Mouse (Mus musculus): Measurements from ENCODE around the gene Casp12. TPM values are rescaled to one million over a fixed set of nuclear protein-coding genes. Genes with fewer than 3 reads are reported as not detected.
A peak's percentile ranks its signal among the peaks of the same experiment; 100 is the strongest.
"Not testable (repeated sequence)": the region's sequence is repeated elsewhere in the genome, so short reads cannot be mapped to it uniquely, and the experiment has no call there.

Gene Casp12
- total RNA-seq (2015; ENCODE audit: low replicate concordance) (not detected in 2 replicates), total RNA-seq (2017; ENCODE audit: low replicate concordance) (2.5 TPM in 1 of 2 replicates, not detected in the other)

DNA sequence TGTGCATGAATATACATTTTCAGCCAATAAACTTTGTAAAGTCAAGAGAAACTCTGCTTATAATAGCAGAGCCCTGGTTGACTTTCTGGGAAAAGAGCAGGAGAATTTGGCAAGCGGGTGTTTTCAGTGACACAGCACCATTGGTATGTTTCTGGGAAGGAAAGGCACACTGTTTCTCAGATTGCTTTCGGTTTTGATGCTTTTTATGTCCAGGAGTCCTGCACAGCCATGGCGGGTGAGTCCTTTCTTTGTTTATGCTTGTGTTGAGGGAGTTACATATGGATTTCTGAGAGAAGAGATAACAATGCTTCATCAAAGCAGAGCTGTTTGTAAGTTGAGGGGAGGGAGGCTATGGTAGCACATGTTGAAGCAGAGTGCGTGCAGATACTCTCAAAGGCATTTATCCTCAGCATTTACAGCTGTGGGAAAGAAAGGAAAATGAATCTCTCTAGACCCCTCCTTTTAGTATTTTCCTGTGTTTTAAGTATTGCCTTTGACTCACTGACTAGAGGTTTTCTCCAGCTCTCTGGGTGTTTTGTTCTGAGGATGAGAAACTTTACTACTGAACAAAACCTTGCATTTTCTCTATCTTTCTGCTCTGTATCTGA, at the start of gene Casp12:
Gene Casp12 (plus strand): TSS at position 140 of the 608 bp plus-strand sequence.
- ATAC-seq (replicated peaks; ENCODE audit: low FRiP score, poor library complexity, severe bottlenecking), result no peak

- no peak for ATAC-seq (replicated peaks; ENCODE audit: low FRiP score, poor library complexity, severe bottlenecking)
Measured at GRCm38 (mm10) chr9:5296354-5297237, 48.6 kb upstream of the Casp12 start.

DNA sequence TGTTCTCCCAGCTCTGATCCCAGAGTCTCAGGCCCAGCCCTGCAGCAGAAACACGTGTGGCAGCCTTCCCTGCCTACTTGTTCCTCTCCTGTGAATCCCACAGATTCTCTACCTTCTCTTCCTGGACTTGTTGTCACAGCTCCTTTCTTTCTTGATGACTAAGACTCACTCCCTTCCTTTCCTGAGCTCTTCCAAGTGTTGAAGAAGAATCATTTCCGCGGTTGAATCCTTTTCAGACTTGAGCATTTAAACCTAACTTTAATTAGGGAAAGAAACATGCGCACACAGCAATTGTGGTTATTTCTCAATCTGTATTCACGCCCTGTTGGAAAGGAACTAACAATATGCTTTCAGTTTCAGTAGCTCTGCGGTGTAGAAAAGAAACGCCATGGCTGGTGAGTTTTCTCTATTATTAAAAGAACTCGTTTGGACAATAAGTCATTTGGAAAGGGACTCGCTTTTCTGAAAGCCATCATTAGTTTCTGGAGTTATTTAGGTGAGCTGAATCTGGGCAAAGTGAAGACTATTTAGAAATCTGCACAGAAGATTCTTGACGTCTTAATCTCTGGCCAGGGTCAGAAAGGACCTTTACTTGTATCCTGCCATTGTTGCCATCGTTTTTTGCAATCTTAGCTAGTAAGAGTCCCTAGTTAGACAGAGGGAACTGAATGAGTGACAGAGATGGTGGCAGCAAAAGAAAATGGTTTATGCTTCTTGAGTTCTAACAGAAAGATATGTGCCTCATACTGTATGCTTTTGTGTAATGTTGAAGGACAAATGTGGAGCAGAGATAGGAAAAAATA, 46.7 kb upstream of the Casp12 start, which contains the start of gene Casp1:
Gene Casp1 (plus strand): TSS at position 189 of the 803 bp plus-strand sequence.
- ATAC-seq (replicated peaks; ENCODE audit: low FRiP score, poor library complexity, severe bottlenecking), result no peak

GRCm38 (mm10) chr9:5299132-5299381, 46.2 kb upstream of the Casp12 start:
- no peak for ATAC-seq (replicated peaks; ENCODE audit: low FRiP score, poor library complexity, severe bottlenecking)

DNA sequence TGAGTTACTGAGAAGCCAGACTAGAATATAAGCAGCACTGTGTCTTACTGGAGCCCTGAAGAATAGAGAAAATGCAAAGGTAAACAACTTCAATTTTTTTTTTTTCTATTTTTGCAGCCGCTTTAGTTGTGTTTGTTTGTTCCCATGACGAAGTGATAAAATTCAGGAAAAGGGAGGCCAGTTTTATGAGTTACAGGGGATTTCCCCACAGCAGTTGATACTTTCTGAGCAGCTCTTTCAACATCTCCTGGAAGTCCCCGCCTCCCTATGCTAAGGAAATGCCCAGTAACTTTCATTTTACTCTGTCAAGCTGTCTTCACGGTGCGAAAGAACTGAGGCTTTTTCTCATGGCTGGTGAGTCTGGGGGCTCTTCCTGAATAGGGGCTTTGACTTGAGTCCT, 36.7 kb upstream of the Casp12 start, which contains the start of gene Casp4:
Gene Casp4 (plus strand): TSS at position 268 of the 400 bp plus-strand sequence.
- ATAC-seq (replicated peaks; ENCODE audit: low FRiP score, poor library complexity, severe bottlenecking), result no peak

- no peak for ATAC-seq (replicated peaks; ENCODE audit: low FRiP score, poor library complexity, severe bottlenecking)
Measured at GRCm38 (mm10) chr9:5310112-5310511, 35.1 kb upstream of the Casp12 start.

GRCm38 (mm10) chr9:5311435-5311834, 33.8 kb upstream of the Casp12 start:
- no peak for ATAC-seq (replicated peaks; ENCODE audit: low FRiP score, poor library complexity, severe bottlenecking)

DNA sequence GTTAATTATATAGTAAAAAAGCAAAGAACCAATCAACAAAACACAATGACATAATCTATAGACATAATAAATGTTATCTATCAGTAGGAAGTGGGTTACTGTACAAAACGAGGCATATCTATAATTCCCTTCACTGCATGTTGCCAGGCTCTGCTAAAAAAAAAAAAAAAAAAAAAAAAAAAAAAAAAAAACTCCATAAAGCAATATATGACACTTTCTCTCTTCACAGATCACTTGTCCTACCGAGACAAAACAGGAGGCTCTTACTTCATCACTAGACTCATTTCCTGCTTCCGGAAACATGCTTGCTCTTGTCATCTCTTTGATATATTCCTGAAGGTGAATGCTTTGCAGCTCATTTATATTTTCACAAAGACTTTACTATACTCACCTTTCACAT, 17.0 kb upstream of the Casp12 start:
- ATAC-seq (replicated peaks; ENCODE audit: low FRiP score, poor library complexity, severe bottlenecking), result no peak

DNA sequence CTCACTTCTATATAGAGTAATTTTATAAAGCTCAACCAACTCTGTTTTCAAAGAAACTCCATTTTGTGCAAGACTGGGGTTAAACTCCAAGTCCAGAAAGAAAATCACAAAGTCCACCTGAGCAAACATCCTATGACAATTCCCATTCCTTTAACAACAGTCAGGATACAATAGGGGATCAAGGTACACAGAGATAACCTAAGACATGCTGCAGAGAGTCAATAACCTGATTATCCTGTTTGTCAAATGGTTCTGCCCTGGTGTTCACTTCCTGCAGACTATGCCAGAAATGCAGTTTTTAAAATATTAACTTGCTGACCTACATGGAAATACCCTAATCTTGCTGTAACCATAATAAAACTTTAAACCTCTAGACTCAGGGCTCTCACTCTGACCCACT, 12.8 kb upstream of the Casp12 start:
- ATAC-seq (replicated peaks; ENCODE audit: low FRiP score, poor library complexity, severe bottlenecking), result no peak

GRCm38 (mm10) chr9:5333422-5333821, 11.8 kb upstream of the Casp12 start:
- ATAC-seq (replicated peaks; ENCODE audit: low FRiP score, poor library complexity, severe bottlenecking), result no peak

DNA sequence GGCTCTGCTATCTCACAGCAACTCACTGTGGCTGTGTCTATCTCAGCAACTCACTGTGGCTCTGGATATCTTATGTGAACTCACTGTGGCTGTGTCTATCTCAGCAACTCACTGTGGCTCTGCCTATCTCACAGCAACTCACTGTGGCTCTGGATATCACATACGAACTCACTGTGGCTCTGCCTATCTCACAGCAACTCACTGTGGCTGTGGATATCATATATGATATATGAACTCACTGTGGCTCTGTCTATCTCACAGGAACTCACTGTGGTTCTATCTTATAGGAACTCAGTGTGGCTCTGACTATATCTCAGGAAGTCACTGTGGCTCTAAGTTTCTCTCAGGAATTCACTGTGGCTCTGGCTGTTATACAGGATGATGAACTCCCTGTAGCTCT, 2.1 kb upstream of the Casp12 start:
- ATAC-seq (replicated peaks; ENCODE audit: low FRiP score, poor library complexity, severe bottlenecking), result 0 out of 2 replicates have a peak, but pooled peaks have one; percentile 25

- ATAC-seq (replicated peaks; ENCODE audit: low FRiP score, poor library complexity, severe bottlenecking), result no peak
Measured at GRCm38 (mm10) chr9:5344090-5344489, 1.1 kb upstream of the Casp12 start.

- no peak for ATAC-seq (replicated peaks; ENCODE audit: low FRiP score, poor library complexity, severe bottlenecking)
Measured at GRCm38 (mm10) chr9:5347381-5347780, 2.2 kb downstream of the Casp12 start.

DNA sequence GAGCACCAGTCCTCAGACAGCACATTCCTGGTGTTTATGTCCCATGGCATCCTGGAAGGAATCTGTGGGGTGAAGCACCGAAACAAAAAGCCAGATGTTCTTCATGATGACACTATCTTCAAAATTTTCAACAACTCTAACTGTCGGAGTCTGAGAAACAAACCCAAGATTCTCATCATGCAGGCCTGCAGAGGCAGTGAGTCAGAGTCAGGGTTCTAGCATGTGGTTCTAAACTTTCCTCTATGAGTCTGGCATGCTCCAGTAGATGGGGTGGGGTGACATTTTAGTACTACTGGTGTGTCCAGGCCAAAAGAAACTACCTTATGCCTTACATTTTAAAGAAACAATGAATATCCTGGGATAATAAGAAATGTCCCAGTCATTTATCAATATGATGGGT, 8.4 kb downstream of the Casp12 start:
- no peak for ATAC-seq (replicated peaks; ENCODE audit: low FRiP score, poor library complexity, severe bottlenecking)

DNA sequence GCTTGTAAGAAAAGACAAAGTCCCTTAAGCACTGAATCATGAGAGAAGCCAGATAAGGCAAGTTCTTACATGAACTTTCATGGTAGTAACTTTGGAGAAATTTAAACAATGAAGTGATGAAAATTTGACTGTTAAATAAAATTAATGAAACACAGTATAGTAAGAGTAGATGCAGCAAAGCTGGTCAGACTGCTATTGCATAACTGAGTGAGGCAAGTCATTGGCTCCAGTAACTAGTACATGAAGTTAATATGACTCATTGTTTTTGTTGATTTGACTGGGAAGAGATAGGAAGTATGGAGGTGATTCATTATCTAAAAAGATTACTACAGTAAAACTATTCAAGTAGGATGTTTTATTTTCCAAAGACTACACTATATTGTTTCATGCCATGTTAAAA, 11.6 kb downstream of the Casp12 start:
- no peak for ATAC-seq (replicated peaks; ENCODE audit: low FRiP score, poor library complexity, severe bottlenecking)

- no peak for ATAC-seq (replicated peaks; ENCODE audit: low FRiP score, poor library complexity, severe bottlenecking)
Measured at GRCm38 (mm10) chr9:5393561-5393960, 48.3 kb downstream of the Casp12 start.

- ATAC-seq (replicated peaks; ENCODE audit: low FRiP score, poor library complexity, severe bottlenecking), result not testable (repeated sequence)
Measured at GRCm38 (mm10) chr9:5395861-5396260, 50.6 kb downstream of the Casp12 start.

DNA sequence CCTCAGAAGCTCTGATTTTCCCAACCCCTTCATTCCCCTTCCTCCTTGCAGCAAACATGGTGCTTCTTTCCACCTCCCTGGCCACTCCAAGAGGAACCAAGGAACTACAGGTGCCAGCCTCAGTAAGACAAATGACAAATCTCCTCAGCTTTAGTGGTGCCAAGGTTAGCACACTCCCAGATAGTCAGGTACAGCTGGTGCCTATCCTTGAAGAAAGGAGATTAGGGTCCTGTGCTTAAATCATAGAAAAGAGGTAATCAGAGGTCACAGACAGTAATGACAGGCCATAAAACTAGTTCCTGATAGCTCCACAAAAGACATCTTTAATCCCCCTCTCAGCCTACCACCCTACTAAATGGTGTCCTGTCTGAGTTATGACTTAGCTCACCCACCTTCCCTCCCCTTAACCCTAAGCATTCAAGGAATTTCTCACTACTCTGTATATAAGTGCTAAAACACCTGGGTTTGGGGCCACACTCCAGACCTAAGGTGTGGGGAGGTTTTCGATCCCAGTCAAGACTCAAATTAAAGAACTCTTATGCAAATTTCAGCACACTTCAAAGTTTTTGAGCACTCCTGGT, 65.8 kb downstream of the Casp12 start:
- no peak for ATAC-seq (replicated peaks; ENCODE audit: low FRiP score, poor library complexity, severe bottlenecking)

- ATAC-seq (replicated peaks; ENCODE audit: low FRiP score, poor library complexity, severe bottlenecking), result no peak
Measured at GRCm38 (mm10) chr9:5412446-5413111, 67.3 kb downstream of the Casp12 start.

- ATAC-seq (replicated peaks; ENCODE audit: low FRiP score, poor library complexity, severe bottlenecking), result no peak
Measured at GRCm38 (mm10) chr9:5417871-5418270, 72.6 kb downstream of the Casp12 start.
